ENCODE assay signal across 27 mouse cellular contexts in the genomic region with DNA sequence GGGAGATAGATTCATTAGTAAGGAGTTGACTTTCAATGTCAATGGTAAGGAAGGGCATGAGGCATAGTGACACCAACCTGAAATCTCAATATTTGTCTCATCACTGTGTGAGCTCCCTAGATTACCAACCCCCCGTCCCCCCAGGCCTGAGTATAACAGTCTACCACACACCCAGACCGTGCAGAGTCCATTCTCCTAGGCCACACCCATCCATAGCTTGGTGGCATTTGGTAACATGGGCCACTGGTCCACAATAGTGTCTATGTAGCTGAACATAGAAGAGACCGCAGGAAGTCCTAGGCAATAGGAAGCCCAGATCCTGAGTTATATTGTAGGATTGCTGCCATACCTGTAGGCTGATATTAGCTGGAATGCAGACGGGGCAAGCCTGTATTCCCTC.
DNase-seq lines count a peak whose midpoint lies in the region; ATAC-seq lines count a peak whose summit lies in the region.
"Had no signal": no experiment of that assay in that cellular context is flagged by ENCODE, and none has a peak within 500 bp of the region (broad histone marks: within the 10 kb centered on the region; RNA-seq: fewer than 3 reads in every experiment).

No protein-coding gene starts in this region.

- H3K4me2 ChIP-seq in hindbrain, embryonic 14.5 days (replicated peaks), result no peak overlapping the region
- no peak overlapping the region for H3K4me2 ChIP-seq in lung, embryonic 16.5 days (ENCODE audit: low read depth, low read length)
- no peak overlapping the region for H3K4me2 ChIP-seq in intestine, embryonic 15.5 days (replicated peaks)
- H3K4me2 ChIP-seq in neural tube, embryonic 11.5 days (ENCODE audit: low read depth), result no peak overlapping the region
- H3K4me2 ChIP-seq: heart, embryonic 15.5 days; liver, embryonic 12.5 days had no signal

- no peak overlapping the region for H3K4me3 ChIP-seq in hindbrain, embryonic 10.5 days
- no peak overlapping the region for H3K4me3 ChIP-seq in hindbrain, embryonic 14.5 days (replicated peaks; ENCODE audit: low read length)
- H3K4me3 ChIP-seq in lung, embryonic 16.5 days (ENCODE audit: low read length), result no peak overlapping the region
- H3K4me3 ChIP-seq in intestine, embryonic 15.5 days (replicated peaks), result no peak overlapping the region
- H3K4me3 ChIP-seq in neural tube, embryonic 11.5 days (ENCODE audit: low read depth, low read length), result no peak overlapping the region
- H3K4me3 ChIP-seq: erythroblast, embryonic 14.5 days; heart, embryonic 15.5 days; liver, embryonic 12.5 days; megakaryocyte, embryonic 14.5 days had no signal

- H3K9ac ChIP-seq in hindbrain, embryonic 14.5 days, result no peak overlapping the region
- no peak overlapping the region for H3K9ac ChIP-seq in lung, embryonic 16.5 days (ENCODE audit: low read length)
- H3K9ac ChIP-seq in intestine, embryonic 15.5 days, result no peak overlapping the region
- no peak overlapping the region for H3K9ac ChIP-seq in neural tube, embryonic 11.5 days (ENCODE audit: low read length)
- H3K9ac ChIP-seq: heart, embryonic 15.5 days; liver, embryonic 12.5 days; liver, postnatal 0 days had no signal

- ATAC-seq in hindbrain, embryonic 14.5 days (ENCODE audit: low FRiP score), result no peak
- no peak for ATAC-seq in lung, embryonic 16.5 days (ENCODE audit: low read depth)
- ATAC-seq in intestine, embryonic 15.5 days, result peak; percentile 34; the same call in 1 of the 2 replicates
- no peak for ATAC-seq in neural tube, embryonic 11.5 days (ENCODE audit: insufficient read depth, low FRiP score, low TSS enrichment)
- ATAC-seq: CD4-positive, CD25-positive, alpha-beta regulatory T cell, adult 4 months; forebrain, embryonic 16.5 days; hindbrain, embryonic 16.5 days; liver, embryonic 12.5 days; liver, postnatal 0 days had no signal

- peak overlapping the region; percentile 80 for H3K27ac ChIP-seq in hindbrain, embryonic 10.5 days
- no peak overlapping the region for H3K27ac ChIP-seq in hindbrain, embryonic 14.5 days
- peak overlapping the region; percentile 74 for H3K27ac ChIP-seq in lung, embryonic 16.5 days (ENCODE audit: low read length)
- no peak overlapping the region for H3K27ac ChIP-seq in intestine, embryonic 15.5 days
- H3K27ac ChIP-seq in neural tube, embryonic 11.5 days (ENCODE audit: low read depth, low read length), result peak overlapping the region; percentile 61; the same call in 1 of the 2 replicates
- H3K27ac ChIP-seq: heart, embryonic 15.5 days; liver, embryonic 12.5 days had no signal

- 86% methylated on average over 4 of the region's 4 CpGs for WGBS in hindbrain, embryonic 10.5 days
- 79% methylated on average over 4 of the region's 4 CpGs for WGBS in hindbrain, embryonic 14.5 days
- 93% methylated on average over 4 of the region's 4 CpGs for WGBS in lung, embryonic 16.5 days
- 89% methylated on average over 4 of the region's 4 CpGs for WGBS in intestine, embryonic 15.5 days
- whole genome bisulfite sequencing in neural tube, embryonic 11.5 days, result 81% methylated on average over 4 of the region's 4 CpGs

- H3K9me3 ChIP-seq in hindbrain, embryonic 10.5 days, result no peaks in the 10 kb centered on the region
- H3K9me3 ChIP-seq in hindbrain, embryonic 14.5 days (ENCODE audit: control insufficient read depth, low read length), result no peaks in the 10 kb centered on the region
- H3K9me3 ChIP-seq in lung, embryonic 16.5 days (ENCODE audit: control insufficient read depth, low read length), result no peaks in the 10 kb centered on the region
- no peaks in the 10 kb centered on the region for H3K9me3 ChIP-seq in intestine, embryonic 15.5 days
- no peaks in the 10 kb centered on the region for H3K9me3 ChIP-seq in neural tube, embryonic 11.5 days (ENCODE audit: control insufficient read depth, low read length)
- H3K9me3 ChIP-seq: heart, embryonic 15.5 days; liver, embryonic 12.5 days had no signal

- H3K36me3 ChIP-seq in hindbrain, embryonic 10.5 days, result no peaks in the 10 kb centered on the region
- no peaks in the 10 kb centered on the region for H3K36me3 ChIP-seq in hindbrain, embryonic 14.5 days (replicated peaks; ENCODE audit: control insufficient read depth, insufficient read depth)
- no peaks in the 10 kb centered on the region for H3K36me3 ChIP-seq in lung, embryonic 16.5 days (ENCODE audit: control insufficient read depth, insufficient read depth, low read length)
- H3K36me3 ChIP-seq in intestine, embryonic 15.5 days, result no peaks in the 10 kb centered on the region
- no peaks in the 10 kb centered on the region for H3K36me3 ChIP-seq in neural tube, embryonic 11.5 days (ENCODE audit: control insufficient read depth, insufficient read depth, low read length)
- H3K36me3 ChIP-seq: heart, embryonic 15.5 days; liver, embryonic 12.5 days had no signal

- peaks cover 32% of the 10 kb centered on the region for H3K4me1 ChIP-seq in hindbrain, embryonic 10.5 days (replicated peaks)
- peaks cover 16% of the 10 kb centered on the region for H3K4me1 ChIP-seq in hindbrain, embryonic 14.5 days (replicated peaks; ENCODE audit: control insufficient read depth, insufficient read depth, low read length)
- H3K4me1 ChIP-seq in lung, embryonic 16.5 days (replicated peaks; ENCODE audit: control insufficient read depth, insufficient read depth, low read length), result peaks cover 25% of the 10 kb centered on the region
- H3K4me1 ChIP-seq in intestine, embryonic 15.5 days (replicated peaks), result peaks cover 19% of the 10 kb centered on the region
- peaks cover 30% of the 10 kb centered on the region for H3K4me1 ChIP-seq in neural tube, embryonic 11.5 days (ENCODE audit: control insufficient read depth, insufficient read depth, low read length)

- DNase-seq in hindbrain, embryonic 10.5 days (ENCODE audit: low spot score), result no peak
- no peak for DNase-seq in hindbrain, embryonic 14.5 days (ENCODE audit: low spot score)
- no peak for DNase-seq in lung, postnatal 36 days
- no peak for DNase-seq in neural tube, embryonic 11.5 days (ENCODE audit: low spot score)
- DNase-seq in kidney, postnatal 4 days, result no peak
- DNase-seq: adrenal gland, postnatal 14 days; cerebellum, adult 11 months; cerebellum, adult 9-10 months; cerebellum, postnatal 36 days; kidney, adult 9 months; kidney, postnatal 25 days; layer of hippocampus, postnatal 36 days; left cerebral cortex, postnatal 4 days; liver, postnatal 0 days; midbrain, embryonic 14.5 days; right cerebral cortex, adult 18-20 months; thymus, adult 2 months; thymus, postnatal 36 days had no signal

- 0 out of 2 replicates have a peak, but pooled peaks cover 4% of the 10 kb centered on the region for H3K27me3 ChIP-seq in hindbrain, embryonic 10.5 days (ENCODE audit: insufficient read depth, poor library complexity, severe bottlenecking)
- no peaks in the 10 kb centered on the region for H3K27me3 ChIP-seq in hindbrain, embryonic 14.5 days (ENCODE audit: control insufficient read depth, insufficient read depth, low read length)
- no peaks in the 10 kb centered on the region for H3K27me3 ChIP-seq in lung, embryonic 16.5 days (ENCODE audit: control insufficient read depth, insufficient read depth, low read depth, low read length)
- H3K27me3 ChIP-seq in intestine, embryonic 15.5 days (replicated peaks), result no peaks in the 10 kb centered on the region
- no peaks in the 10 kb centered on the region for H3K27me3 ChIP-seq in neural tube, embryonic 11.5 days (ENCODE audit: control insufficient read depth, insufficient read depth, low read length)
- H3K27me3 ChIP-seq: heart, embryonic 15.5 days had no signal

Comparison
In these comparisons a context has a peak if more than half of its experiments do, and no peak if none do; other contexts are left out.
1. H3K27ac ChIP-seq: peak in hindbrain, embryonic 10.5 days (single experiment), lung, embryonic 16.5 days (single experiment) and neural tube, embryonic 11.5 days (single experiment); none in hindbrain, embryonic 14.5 days (single experiment) and intestine, embryonic 15.5 days (single experiment).